Mouse (Mus musculus): Measurements from ENCODE around the gene 1810037I17Rik.
A peak's percentile ranks its signal among the peaks of the same experiment; 100 is the strongest.
"Not testable (repeated sequence)": the region's sequence is repeated elsewhere in the genome, so short reads cannot be mapped to it uniquely, and the experiment has no call there.

Gene 1810037I17Rik

GRCm38 (mm10) chr3:122932466-122932865, 8.5 kb downstream of the 1810037I17Rik start:
- DNase-seq (ENCODE audit: low spot score): no peak

- DNase-seq (ENCODE audit: low spot score): not testable (repeated sequence)
Measured at GRCm38 (mm10) chr3:122937176-122937575, 13.2 kb downstream of the 1810037I17Rik start.

GRCm38 (mm10) chr3:122939215-122939614, 15.2 kb downstream of the 1810037I17Rik start:
- DNase-seq (ENCODE audit: low spot score): peak; percentile 23

GRCm38 (mm10) chr3:122943387-122943890, 19.4 kb downstream of the 1810037I17Rik start:
- DNase-seq (ENCODE audit: low spot score): no peak

GRCm38 (mm10) chr3:122950129-122950528, 26.1 kb downstream of the 1810037I17Rik start:
- DNase-seq (ENCODE audit: low spot score): no peak

GRCm38 (mm10) chr3:122964301-122964700, 40.3 kb downstream of the 1810037I17Rik start:
- no peak for DNase-seq (ENCODE audit: low spot score)

- DNase-seq (ENCODE audit: low spot score): no peak
Measured at GRCm38 (mm10) chr3:122968391-122968790, 44.4 kb downstream of the 1810037I17Rik start.

GRCm38 (mm10) chr3:122972126-122972822, 48.3 kb downstream of the 1810037I17Rik start:
- no peak for DNase-seq (ENCODE audit: low spot score)

- DNase-seq (ENCODE audit: low spot score): no peak
Measured at GRCm38 (mm10) chr3:122974833-122975232, 50.8 kb downstream of the 1810037I17Rik start.

- DNase-seq (ENCODE audit: low spot score): no peak
Measured at GRCm38 (mm10) chr3:122975363-122975762, 51.4 kb downstream of the 1810037I17Rik start.

Data from left cerebral cortex, adult 11 months (tissue).